Mouse (Mus musculus) frontal cortex, adult 2 months (tissue): ENCODE data around the gene Peli2. TPM values are rescaled to one million over a fixed set of nuclear protein-coding genes. Genes with fewer than 3 reads are reported as not detected.
"Not testable (repeated sequence)": the region's sequence is repeated elsewhere in the genome, so short reads cannot be mapped to it uniquely, and the experiment has no call there.

ENCODE experiments used
- DNase-seq, 2 experiments: peaks; one replicate each; pipeline ENCODE4 v3.0.0; 2022; ENCODE audit warnings: low spot score in 1 of 2; ENCODE audit errors: extremely low spot score in 1 of 2
- polyA plus RNA-seq: library from polyadenylated mRNA; depleted of rRNA; stranded (reverse); fragments of >200 nt; gene quantifications from 2 replicates; pipeline ENCODE4 v1.2.3, GENCODE M21; 2012; rRNA removed

Peli2 gene
- polyA plus RNA-seq: 28.5 and 30.9 TPM in 2 replicates

DNA sequence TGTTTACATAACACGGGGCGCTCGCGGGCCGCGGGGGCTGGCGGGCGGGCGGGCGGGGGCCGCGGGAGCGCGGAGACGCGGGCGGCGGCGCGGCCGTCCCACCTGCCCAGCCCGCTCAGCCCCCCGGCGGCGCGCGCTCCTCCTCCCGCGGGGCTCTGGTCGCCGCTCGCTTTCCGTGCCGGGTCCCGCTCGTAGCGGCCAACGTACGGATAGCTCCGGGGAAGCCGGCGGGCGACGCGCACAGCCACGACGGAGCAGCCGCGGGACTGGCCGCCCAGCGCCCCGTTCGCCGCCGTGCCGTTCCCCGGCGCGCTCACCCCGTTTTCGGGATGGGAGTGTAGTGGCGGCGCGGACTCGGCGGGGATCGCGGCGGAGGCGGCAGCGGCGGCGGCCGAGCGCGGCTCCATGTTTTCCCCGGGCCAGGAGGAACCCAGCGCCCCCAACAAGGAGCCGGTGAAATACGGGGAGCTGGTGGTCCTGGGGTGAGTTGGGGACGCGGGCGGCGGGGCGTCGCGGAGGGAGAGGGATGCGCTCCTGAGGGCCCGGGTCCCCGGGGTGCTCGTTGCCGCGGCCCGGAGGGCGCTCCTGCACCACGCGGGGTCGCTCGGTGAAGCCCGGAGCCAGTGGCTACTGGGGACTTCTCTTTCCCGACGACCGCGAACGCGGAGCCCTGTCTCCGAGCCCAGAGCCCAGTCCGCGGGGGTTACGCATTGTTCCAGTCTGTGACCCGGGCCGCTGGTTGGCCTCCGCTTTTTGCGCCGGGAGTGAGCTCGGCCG lies at the start of gene Peli2:
TSS of gene Peli2 (plus strand) at position 72 of the 777 bp plus-strand sequence.
- DNase-seq: peak; percentile 17 to 58

DNA sequence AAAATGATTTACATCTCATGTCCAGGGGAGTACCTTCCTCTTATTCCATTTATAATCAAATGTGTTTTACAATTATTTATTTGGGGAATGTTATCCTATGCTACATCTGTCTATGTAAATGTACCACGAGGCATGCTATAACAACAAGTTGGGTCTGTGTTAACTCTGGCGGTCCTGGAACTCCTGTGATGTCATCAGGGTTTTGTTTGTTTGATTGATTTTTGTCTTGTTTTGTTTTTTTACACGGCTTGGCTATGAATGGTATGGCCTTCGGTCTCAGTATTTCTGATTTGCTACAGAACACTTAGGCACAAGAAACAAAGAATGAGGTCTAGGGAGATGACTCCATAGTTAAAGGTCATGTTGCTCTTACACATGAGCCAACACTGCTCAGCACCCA lies 48.5 kb upstream of the Peli2 start:
- DNase-seq: no peak

- DNase-seq: peak; percentile 78 to 89
These were observed 47.1 kb upstream of the Peli2 start for GRCm38 (mm10) chr14:48073247-48074161.

- not testable (repeated sequence) for DNase-seq
These were observed 41.0 kb upstream of the Peli2 start for GRCm38 (mm10) chr14:48079574-48079973.

DNA sequence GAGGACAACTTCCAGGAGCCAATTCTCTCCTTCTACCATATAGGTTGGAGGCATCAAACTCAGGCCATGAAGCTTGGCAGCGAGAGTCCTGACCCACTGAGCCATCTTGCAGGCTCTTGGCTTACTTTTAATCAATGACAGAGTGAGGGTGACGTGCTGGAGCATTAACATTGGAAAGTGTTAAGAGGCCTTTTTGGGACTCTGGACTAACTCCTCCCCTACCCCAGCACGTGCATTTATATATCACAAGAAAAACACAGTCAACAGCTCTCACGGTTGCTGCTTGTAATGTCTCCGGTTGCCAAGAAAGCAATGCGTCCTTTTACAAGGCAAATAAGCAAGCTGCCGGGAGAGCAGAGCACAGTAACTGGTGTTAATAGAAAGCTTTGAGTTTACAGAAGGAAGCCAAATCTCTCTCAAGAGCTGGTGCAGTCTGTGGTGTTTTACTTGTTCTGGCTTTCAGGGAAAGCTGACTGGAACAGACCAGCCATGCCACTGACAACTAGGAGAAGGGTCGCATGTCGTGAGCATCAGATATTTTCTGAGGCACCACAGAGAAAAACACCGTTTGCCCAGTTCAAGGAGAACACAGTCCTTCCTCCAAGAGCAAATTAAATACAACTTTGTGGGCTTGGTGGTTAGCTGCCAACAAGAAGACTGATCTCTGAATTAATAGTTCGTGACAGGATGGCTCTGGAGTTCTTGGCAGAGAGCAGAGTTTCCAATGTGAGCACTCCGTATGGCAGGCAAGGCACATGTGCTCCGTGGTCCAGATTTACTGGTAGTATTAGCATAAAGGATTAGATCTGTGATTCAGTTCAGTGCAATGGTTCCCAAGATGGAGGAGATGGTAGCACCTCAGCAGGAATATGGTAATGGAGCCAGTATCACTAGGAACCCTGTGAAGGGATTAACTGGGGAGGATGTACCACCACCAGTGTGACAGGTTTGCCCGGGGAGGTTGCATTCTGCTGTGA lies 36.5 kb upstream of the Peli2 start:
- no peak for DNase-seq

GRCm38 (mm10) chr14:48086682-48087297 lies 33.8 kb upstream of the Peli2 start:
- DNase-seq: no peak

DNA sequence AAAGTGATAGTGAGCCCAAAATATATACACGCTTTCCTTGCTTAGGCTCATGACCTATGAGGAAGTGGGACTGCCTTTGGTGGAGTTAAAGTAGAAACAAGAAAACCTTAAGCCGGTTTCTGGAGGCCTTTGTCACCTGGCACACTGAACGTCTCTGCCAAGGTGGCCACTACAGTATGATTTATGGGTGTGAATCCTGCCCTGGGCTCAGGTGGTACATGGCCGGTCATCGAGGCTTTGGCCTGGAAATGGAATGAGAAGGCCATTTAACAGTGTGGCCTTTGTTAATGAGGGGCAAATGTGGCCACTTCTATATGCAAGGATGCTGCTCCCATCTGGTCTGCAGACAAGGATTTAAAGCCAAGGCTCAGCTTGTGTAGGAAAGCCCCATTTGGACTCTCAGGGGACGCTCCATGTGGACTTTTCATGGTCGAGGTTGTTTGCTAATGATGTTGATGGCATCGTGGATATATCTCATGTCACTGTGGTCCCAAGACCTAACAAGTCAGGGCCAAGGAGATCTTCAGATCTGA lies 33.3 kb upstream of the Peli2 start:
- no peak for DNase-seq

- DNase-seq: no peak
These were observed 30.2 kb upstream of the Peli2 start for GRCm38 (mm10) chr14:48090465-48090864.

GRCm38 (mm10) chr14:48091160-48091559 lies 29.5 kb upstream of the Peli2 start:
- DNase-seq: no peak

GRCm38 (mm10) chr14:48098253-48098652 lies 22.4 kb upstream of the Peli2 start:
- DNase-seq: no peak

DNA sequence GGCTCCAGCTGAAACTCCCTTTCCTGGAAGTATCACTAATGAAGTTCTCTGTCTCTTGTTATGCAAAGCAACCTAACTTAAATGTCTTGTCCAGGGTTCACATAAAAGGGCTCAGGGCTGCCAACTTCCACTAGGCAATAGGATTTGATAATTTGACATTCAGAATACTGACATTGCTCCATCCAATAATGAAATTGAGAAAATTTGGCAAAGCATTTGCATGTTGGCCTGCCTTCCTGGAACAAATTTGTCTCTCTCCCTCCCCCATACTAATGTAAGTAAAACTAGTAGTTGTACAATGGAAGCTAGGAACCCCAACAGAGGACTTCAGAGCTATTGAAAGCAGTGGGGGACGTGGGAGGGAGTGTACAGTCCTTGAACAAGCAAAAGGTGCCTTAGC lies 21.3 kb upstream of the Peli2 start:
- no peak for DNase-seq

DNA sequence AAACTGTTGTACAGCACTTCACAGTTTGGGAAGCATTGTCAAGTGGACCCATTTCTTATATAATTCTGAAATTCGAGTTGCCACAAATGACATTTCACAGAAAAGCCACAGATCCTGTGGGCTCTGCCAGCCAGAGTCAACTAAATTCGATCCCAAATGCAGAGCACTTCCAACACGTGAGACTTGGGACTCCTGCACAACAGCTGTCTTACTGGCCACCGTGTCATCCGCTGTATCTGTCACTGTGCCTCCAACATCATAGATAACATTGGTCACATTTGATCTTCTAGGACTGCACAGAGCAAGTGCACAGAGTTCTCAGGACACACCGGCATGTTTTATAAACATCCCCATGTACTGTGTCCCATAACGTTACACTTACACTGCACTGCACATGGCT lies 14.2 kb upstream of the Peli2 start:
- DNase-seq: no peak

GRCm38 (mm10) chr14:48117986-48118385 lies 2.6 kb upstream of the Peli2 start:
- no peak for DNase-seq

GRCm38 (mm10) chr14:48119012-48119647 lies 1.5 kb upstream of the Peli2 start:
- no peak for DNase-seq

- DNase-seq: no peak
These were observed 864 bp upstream of the Peli2 start for GRCm38 (mm10) chr14:48119648-48120270.

DNA sequence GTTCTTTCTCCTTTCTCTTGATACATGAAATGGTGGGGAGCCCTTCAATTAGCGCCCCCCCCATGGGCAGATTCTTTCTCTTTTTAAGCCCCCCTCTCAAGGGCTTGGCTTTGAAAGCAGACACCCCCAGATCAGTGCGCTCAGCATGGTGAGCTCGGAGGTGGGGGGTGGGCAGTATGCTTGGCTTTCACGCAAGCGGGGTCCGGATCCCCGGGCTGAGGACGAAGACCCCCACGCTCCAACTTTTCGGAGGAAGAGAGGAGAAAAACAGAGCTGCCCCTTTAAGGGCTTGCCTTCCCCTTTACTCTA lies 226 bp upstream of the Peli2 start:
- no peak for DNase-seq

DNA sequence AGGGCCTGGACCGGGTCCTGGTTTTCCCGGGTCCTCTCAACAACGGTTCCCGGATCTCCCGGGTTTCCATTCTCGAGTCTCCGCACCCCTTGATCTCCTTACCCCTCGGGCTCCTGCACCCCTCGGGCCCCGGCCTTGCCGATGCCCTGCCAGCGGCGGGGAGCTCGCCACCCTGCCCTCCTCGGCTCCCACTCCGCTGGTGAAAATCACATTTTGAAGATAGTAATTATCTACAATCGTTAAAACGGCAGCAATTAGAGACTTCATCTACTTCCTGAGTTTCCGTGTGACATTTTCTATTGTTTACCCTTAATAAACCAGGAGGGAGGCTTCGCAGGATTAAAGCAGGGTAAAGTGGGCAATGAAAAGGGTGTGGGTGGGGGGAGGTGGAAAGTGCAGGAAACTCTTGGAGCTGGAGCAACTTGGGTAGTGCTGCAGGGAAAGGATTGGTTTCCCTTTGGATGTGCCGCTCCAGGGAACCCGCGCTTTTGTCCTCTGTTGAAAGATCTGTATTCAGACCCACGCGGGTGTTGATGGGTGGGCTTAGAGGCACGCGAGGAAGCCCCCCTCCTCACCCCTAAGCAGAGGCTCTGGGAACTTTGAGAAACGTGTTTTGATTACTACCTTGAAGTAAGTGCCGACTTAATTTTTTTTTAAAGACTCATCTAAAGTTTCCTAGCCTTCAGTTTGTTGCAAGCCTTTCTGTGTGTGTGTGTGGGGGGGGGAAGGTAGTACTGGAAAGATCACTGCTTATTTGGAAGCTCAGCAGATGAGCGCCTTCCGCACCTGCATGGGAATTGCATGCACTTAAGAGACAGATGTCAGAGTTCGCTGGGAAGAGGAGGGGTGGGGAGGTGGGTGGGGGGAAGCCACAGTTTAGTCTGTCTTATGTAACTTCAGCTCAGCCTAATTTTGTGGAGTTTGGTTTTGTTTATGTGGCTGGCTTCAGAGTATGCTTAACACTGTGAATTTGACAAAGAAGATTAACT lies 1.2 kb downstream of the Peli2 start:
- no peak for DNase-seq

DNA sequence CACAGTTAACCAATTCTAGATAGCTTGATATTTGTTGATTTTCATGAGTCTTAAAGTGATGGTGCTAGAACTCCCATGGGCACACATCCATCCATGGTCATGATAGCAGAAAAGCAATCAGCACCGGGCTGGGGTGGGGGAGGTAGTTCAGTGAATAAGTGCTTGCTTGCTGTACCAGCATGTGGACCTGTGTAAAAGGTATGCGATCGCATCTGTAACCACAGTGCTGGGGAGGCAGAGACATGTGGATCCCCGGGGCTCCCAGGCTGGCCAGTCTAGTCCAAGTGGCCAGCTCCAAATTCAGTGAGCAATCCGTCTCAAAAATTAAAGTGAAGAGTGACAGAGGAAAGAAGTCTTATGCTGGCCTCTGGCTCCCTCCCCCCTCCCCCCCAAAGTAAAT lies 3.4 kb downstream of the Peli2 start:
- no peak for DNase-seq
